Mouse (Mus musculus): ENCODE results near the gene Atp8a2.

Gene Atp8a2

DNA sequence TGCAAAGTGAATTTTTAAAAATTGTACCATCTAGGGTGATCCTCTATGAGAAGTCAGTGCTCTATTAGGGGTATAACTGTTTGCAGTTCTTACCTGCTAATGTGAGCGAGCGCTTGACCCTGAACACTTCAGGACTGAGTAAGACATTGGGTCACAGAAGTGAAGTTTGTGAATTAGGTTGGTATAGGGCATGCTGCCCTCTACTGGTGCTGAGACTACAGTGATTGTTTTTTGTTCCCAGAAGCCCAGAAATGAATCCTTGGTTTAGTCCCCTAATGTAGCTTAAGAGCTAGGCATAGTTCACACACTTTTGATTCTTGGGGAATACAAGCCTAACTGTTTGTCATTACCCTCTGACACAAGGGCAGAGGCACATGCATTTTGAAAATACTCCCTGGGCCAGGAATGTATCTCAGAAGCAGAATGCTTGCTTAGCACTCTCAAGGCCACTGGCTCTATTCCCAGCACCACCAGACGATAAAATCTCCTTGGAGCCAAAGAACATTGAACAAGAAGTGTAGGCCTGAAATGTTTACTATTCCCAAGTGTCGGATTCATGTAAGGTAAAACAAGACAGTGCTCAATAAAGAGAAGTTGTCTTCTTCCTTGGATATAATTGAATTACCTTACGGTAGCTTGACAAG, 592.9 kb downstream of the Atp8a2 start:
- CTCF ChIA-PET, result interaction anchor here (1.0 kb wide), 1 partner anchor 12 kb away, joined by 3 read pairs; no protein-coding TSS in a partner anchor

DNA sequence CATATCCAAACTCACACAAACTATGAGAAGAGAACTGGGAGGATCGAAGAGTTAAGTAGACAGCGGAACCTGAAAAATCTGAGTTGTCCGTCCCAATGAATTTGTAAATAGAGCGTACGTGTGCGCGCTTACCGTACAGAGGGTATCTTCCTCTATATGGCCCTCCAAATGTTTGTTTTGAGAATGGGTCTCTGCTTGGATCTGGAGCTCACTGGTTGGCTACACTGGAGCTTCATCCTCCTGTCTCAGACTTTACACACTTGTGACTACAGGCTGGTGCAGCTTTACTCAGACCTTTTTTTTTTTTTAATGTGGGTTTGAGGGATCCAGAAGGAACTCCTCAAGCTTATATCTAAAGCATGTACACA, 598.7 kb downstream of the Atp8a2 start:
- CTCF ChIA-PET, result no interaction called here

DNA sequence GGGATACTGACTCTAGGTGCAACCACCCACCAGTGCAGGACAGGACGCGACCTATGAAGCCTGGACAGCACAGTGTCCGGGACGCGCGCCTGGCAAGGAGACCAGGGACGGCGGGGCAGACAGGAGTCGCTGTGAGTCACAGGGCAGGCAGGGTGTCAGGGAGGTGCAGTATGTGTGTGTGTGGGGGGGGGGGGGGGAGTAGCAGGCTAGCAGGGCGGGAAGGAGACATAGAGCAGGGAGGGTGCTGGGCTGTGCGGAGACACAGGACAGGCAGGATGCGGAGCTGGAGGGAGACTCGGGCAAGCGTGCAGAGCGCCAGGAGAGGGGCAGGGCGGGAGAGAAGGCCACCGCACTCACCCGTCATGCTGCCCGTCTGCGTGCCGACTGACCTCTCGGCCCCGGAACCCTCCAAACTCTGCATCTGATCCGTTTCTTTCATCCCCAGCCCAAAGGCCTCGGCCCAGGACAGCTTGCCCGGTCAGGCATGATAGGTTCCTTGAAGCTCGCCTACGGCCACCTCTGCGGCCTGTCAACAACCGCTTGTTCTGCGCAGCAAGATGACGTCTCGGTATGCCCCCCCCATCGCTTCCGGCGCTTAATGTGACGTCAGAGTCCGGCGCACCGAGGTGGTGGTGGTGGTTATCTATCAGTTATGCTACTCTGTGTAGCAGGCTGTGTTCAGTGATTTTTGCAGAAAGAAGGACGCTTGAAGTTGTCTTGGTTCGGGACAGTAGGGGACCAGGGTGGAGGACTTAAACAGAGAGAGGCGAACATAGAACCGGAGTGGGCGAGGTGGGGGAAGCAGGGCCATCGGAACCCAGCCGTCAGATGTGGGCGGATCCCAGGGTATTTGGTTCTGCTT, 599.4 kb downstream of the Atp8a2 start, which contains the start of gene Cdadc1:
Gene Cdadc1, minus strand, starts transcription at position 562 of the 862 bp plus-strand sequence.
- CTCF ChIA-PET, result no interaction called here

DNA sequence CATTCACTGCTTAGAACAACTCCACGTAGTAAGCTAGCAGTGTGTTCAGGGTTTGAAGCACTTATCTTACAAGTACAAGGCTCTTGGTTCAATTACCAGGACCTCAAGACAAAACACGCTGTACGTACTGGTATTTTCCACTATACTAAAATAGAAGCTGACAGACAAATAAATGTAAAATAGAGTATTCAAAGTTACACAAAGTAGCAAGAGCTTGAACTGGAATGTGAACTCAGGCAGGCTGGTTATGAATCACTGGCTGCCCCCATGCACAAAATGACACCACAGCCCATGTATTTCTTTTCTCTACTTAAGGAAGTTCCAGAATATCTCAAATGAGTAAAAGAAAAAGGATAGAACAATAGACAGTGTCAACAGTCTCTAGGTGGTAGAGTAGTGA, 602.0 kb downstream of the Atp8a2 start:
- CTCF ChIA-PET, result no interaction called here

DNA sequence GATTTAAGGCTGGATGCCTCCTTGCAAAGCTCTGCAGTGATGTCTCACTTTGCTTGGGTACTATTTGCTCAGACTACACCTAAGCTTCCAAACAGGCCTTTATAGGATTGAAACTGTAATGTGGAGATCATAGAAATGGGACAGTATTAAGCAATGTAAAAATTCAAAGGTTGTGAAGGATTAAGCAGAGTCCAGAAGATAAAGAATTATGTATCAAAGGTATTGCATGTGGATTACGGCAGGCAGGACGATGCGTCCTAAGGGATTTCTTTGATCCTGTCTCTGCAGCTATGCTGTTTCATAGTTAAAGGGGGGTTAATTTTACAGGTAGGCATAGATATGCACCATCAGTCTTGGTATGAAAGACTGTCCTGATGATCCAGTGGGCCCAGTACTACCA, 604.4 kb downstream of the Atp8a2 start:
- CTCF ChIA-PET, result no interaction called here

DNA sequence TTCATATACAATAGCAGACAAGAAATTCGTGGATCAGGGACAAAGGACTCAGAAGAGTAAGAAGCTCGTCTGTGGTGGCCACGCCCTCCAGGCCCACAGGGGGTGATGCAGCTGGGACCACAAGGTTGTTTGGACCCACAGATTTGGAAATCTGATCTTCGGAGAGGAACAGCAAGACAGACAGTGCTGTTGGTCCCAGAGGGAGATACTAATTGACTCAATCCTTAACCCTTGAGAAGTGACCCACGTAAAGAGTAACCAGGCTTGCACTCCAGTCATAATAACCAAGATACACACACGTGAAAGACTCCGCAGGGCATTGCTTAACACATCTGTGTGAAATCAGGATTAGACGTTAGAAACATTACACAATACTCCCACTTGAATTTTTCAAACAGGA, 605.1 kb downstream of the Atp8a2 start:
- CTCF ChIA-PET, result no interaction called here

DNA sequence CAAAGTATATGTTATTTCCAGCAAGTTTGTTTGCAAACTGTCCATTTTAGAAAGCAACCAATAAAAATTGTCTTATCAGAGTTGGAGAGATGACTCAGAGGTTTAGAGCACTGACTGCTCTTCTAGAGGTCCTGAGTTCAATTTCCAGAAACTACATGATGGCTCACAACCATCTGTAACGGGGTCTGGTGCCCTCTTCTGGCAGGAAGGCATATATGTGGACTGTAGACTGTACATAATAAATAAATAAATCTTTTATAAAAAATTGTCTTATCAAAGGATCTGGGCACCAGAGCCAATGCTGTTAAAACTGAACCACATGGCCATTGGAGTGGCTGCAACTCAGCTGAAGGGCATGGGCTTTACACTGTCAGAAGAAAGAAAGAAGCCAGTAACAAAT, 606.4 kb downstream of the Atp8a2 start:
- CTCF ChIA-PET, result no interaction called here
